Mouse (Mus musculus): ENCODE data around the gene Cnpy2. TPM values are rescaled to one million over a fixed set of nuclear protein-coding genes. Genes with fewer than 3 reads are reported as not detected.
A peak's percentile ranks its signal among the peaks of the same experiment; 100 is the strongest.

Gene Cnpy2
- polyA plus RNA-seq, 1 experiment from 2014 or later, result 308 TPM

DNA sequence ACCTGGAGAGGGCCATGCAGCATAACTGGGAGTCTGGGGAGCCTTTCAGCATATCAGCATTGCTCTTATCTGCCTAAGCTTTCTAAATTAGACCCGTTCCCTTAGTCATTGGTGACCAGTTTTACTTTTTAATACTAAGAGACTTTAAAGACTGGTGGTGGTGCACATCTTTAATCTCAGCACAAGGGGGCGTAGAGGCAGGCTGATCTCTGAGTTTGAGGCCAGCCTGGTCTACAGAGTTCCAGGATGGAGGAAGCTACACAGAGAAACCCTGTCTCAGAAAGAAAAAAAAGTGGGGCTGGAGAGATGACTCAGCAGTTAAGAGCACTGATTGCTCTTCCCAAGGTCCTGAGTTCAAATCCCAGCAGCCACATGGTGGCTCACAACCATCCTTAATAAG, 18.0 kb downstream of the Cnpy2 start:
- ATAC-seq (replicated peaks; ENCODE audit: low FRiP score, low TSS enrichment, low read depth) (no peak), DNase-seq (ENCODE audit: low spot score) (no peak)
- peaks cover 5% of the 10 kb centered on the region for H3K36me3 ChIP-seq (ENCODE audit: control insufficient read depth, insufficient read depth, low read length)
- peaks cover 26% of the 10 kb centered on the region for H3K4me1 ChIP-seq (replicated peaks; ENCODE audit: control insufficient read depth, insufficient read depth, low read length)
- no peak overlapping the region for H3K27ac ChIP-seq (ENCODE audit: low read depth)
- 88% methylated on average over 2 of the region's 2 CpGs for WGBS
- H3K9me3 ChIP-seq (ENCODE audit: control insufficient read depth, low read length), result no peaks in the 10 kb centered on the region
- H3K4me3 ChIP-seq (ENCODE audit: low read depth, low read length), result no peak overlapping the region
- H3K9ac ChIP-seq (ENCODE audit: low read length), result no peak overlapping the region
- no peak overlapping the region for H3K4me2 ChIP-seq (ENCODE audit: low read length)
- no peaks in the 10 kb centered on the region for H3K27me3 ChIP-seq (replicated peaks; ENCODE audit: control insufficient read depth, insufficient read depth, low read length)

- no peaks in the 10 kb centered on the region for H3K9me3 ChIP-seq (ENCODE audit: control insufficient read depth, low read length)
- H3K27ac ChIP-seq (ENCODE audit: low read depth), result no peak overlapping the region
- no peak overlapping the region for H3K9ac ChIP-seq (ENCODE audit: low read length)
- ATAC-seq (replicated peaks; ENCODE audit: low FRiP score, low TSS enrichment, low read depth) (no peak), DNase-seq (ENCODE audit: low spot score) (no peak)
- H3K4me1 ChIP-seq (replicated peaks; ENCODE audit: control insufficient read depth, insufficient read depth, low read length), result peaks cover 26% of the 10 kb centered on the region
- no peak overlapping the region for H3K4me3 ChIP-seq (ENCODE audit: low read depth, low read length)
- H3K36me3 ChIP-seq (ENCODE audit: control insufficient read depth, insufficient read depth, low read length), result peaks cover 5% of the 10 kb centered on the region
- 97% methylated on average over 1 of the region's 1 CpGs for WGBS
- no peak overlapping the region for H3K4me2 ChIP-seq (ENCODE audit: low read length)
- H3K27me3 ChIP-seq (replicated peaks; ENCODE audit: control insufficient read depth, insufficient read depth, low read length), result no peaks in the 10 kb centered on the region
Measured at GRCm38 (mm10) chr10:128343436-128343835, 21.2 kb downstream of the Cnpy2 start.

- no peak overlapping the region for H3K4me3 ChIP-seq (ENCODE audit: low read depth, low read length)
Measured at GRCm38 (mm10) chr10:128344568-128345275, 22.5 kb downstream of the Cnpy2 start.

DNA sequence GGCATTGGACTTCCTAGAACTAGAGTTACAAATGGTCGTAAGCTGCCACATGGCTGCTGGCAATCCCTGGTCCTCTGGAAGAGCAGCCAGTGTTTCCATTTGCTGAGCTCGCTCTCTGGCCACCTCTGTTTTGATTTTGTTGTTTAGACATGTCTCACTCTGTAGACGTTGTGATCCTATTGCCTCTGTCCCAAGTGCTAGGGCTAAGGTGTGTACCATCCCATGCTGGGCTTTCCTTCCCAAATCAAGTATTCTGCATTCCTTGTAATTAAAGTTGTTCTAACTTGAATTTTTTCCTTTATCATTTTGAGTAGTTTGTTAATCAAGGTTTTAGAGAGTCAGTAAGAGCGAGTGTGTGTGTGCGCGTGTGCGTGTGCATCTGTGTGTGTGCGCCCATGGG, 25.3 kb downstream of the Cnpy2 start:
- 85% methylated on average over 8 of the region's 8 CpGs for WGBS

More at GRCm38 (mm10) chr10:128344568-128345275, 22.5 kb downstream of the Cnpy2 start:
- ATAC-seq (replicated peaks; ENCODE audit: low FRiP score, low TSS enrichment, low read depth) (peak; percentile 62; the same call in 1 of the 2 replicates), DNase-seq (ENCODE audit: low spot score) (peak; percentile 79)
- Histone ChIP-seq H3K27ac (ENCODE audit: low read depth) (peak overlapping the region; percentile 57), H3K4me1 (replicated peaks; ENCODE audit: control insufficient read depth, insufficient read depth, low read length) (peaks cover 14% of the 10 kb centered on the region), H3K36me3 (ENCODE audit: control insufficient read depth, insufficient read depth, low read length) (peaks cover 10% of the 10 kb centered on the region), H3K4me2 (ENCODE audit: low read length) (peak overlapping the region; percentile 31), H3K9me3 (ENCODE audit: control insufficient read depth, low read length) (no peaks in the 10 kb centered on the region), H3K27me3 (replicated peaks; ENCODE audit: control insufficient read depth, insufficient read depth, low read length) (no peaks in the 10 kb centered on the region), H3K9ac (ENCODE audit: low read length) (no peak overlapping the region)
- 26% methylated on average over 7 of the region's 7 CpGs for WGBS

DNA sequence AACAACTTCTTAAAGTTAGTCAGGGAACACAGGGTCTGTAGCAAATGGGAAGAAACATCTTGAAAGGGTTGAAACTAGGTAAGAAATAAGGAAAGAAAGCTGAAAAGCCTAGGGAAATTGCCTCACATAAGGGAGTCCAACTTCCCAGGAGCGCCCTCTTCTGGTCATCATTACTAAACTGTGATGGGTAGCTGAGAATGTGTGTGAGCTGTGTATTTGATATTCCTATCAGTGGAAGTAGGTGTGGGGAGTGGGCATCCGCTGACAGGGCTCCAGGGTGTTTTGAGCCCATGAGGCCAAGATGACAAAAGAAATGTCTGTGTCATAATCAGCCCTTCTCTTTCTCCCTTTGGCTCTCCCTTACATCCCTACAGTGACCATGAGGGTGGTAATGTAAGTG, 36.5 kb downstream of the Cnpy2 start:
- no peak for DNase-seq (ENCODE audit: low spot score)

More for the DNA sequence above, 25.3 kb downstream of the Cnpy2 start:
- DNase-seq (ENCODE audit: low spot score), result no peak
- H3K36me3 ChIP-seq (ENCODE audit: control insufficient read depth, insufficient read depth, low read length), result peaks cover 34% of the 10 kb centered on the region
- H3K9me3 ChIP-seq (ENCODE audit: control insufficient read depth, low read length), result no peaks in the 10 kb centered on the region
- no peaks in the 10 kb centered on the region for H3K27me3 ChIP-seq (replicated peaks; ENCODE audit: control insufficient read depth, insufficient read depth, low read length)
- peaks cover 14% of the 10 kb centered on the region for H3K4me1 ChIP-seq (replicated peaks; ENCODE audit: control insufficient read depth, insufficient read depth, low read length)
- H3K9ac ChIP-seq (ENCODE audit: low read length), result no peak overlapping the region
- H3K27ac ChIP-seq (ENCODE audit: low read depth), result no peak overlapping the region
- H3K4me2 ChIP-seq (ENCODE audit: low read length), result no peak overlapping the region
- ATAC-seq (replicated peaks; ENCODE audit: low FRiP score, low TSS enrichment, low read depth), result no peak
- no peak overlapping the region for H3K4me3 ChIP-seq (ENCODE audit: low read depth, low read length)

DNA sequence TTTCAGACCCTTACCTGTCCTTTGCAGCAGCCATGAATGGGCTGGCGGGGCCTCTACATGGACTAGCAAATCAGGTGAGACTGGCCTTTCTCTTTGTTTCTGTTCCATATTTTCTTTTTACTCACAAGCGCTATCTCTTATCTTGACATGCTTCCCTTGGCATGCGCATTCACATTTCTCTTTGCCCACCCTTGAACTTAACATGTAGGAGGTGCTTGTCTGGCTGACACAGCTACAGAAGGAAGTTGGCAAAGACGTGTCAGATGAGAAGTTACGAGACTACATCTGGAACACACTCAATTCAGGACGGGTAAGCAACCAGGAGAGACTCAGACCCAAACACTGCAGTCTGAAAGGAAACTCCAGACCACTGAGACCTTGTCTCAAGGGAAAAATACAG, 37.0 kb downstream of the Cnpy2 start:
- DNase-seq (ENCODE audit: low spot score), result no peak

More for the DNA sequence above, 36.5 kb downstream of the Cnpy2 start:
- ATAC-seq (replicated peaks; ENCODE audit: low FRiP score, low TSS enrichment, low read depth), result no peak
- Histone ChIP-seq H3K27ac (ENCODE audit: low read depth) (no peak overlapping the region), H3K9me3 (ENCODE audit: control insufficient read depth, low read length) (no peaks in the 10 kb centered on the region), H3K27me3 (replicated peaks; ENCODE audit: control insufficient read depth, insufficient read depth, low read length) (no peaks in the 10 kb centered on the region), H3K36me3 (ENCODE audit: control insufficient read depth, insufficient read depth, low read length) (peaks cover 76% of the 10 kb centered on the region), H3K9ac (ENCODE audit: low read length) (no peak overlapping the region), H3K4me1 (replicated peaks; ENCODE audit: control insufficient read depth, insufficient read depth, low read length) (no peaks in the 10 kb centered on the region), H3K4me3 (ENCODE audit: low read depth, low read length) (no peak overlapping the region), H3K4me2 (ENCODE audit: low read length) (no peak overlapping the region)
- WGBS, result 56% methylated on average over 2 of the region's 2 CpGs

GRCm38 (mm10) chr10:128361836-128362235, 39.6 kb downstream of the Cnpy2 start:
- H3K27ac ChIP-seq (ENCODE audit: low read depth), result no peak overlapping the region
- no peak for DNase-seq (ENCODE audit: low spot score)
- no peak for ATAC-seq (replicated peaks; ENCODE audit: low FRiP score, low TSS enrichment, low read depth)
- H3K27me3 ChIP-seq (replicated peaks; ENCODE audit: control insufficient read depth, insufficient read depth, low read length), result no peaks in the 10 kb centered on the region
- peaks cover 74% of the 10 kb centered on the region for H3K36me3 ChIP-seq (ENCODE audit: control insufficient read depth, insufficient read depth, low read length)
- H3K9me3 ChIP-seq (ENCODE audit: control insufficient read depth, low read length), result no peaks in the 10 kb centered on the region
- no peaks in the 10 kb centered on the region for H3K4me1 ChIP-seq (replicated peaks; ENCODE audit: control insufficient read depth, insufficient read depth, low read length)
- H3K9ac ChIP-seq (ENCODE audit: low read length), result no peak overlapping the region
- no peak overlapping the region for H3K4me3 ChIP-seq (ENCODE audit: low read depth, low read length)
- no peak overlapping the region for H3K4me2 ChIP-seq (ENCODE audit: low read length)
- 88% methylated on average over 6 of the region's 6 CpGs for WGBS

More for the DNA sequence above, 37.0 kb downstream of the Cnpy2 start:
- Histone ChIP-seq H3K4me1 (replicated peaks; ENCODE audit: control insufficient read depth, insufficient read depth, low read length) (no peaks in the 10 kb centered on the region), H3K36me3 (ENCODE audit: control insufficient read depth, insufficient read depth, low read length) (peaks cover 76% of the 10 kb centered on the region), H3K27me3 (replicated peaks; ENCODE audit: control insufficient read depth, insufficient read depth, low read length) (no peaks in the 10 kb centered on the region), H3K27ac (ENCODE audit: low read depth) (no peak overlapping the region), H3K4me3 (ENCODE audit: low read depth, low read length) (no peak overlapping the region), H3K9ac (ENCODE audit: low read length) (no peak overlapping the region), H3K4me2 (ENCODE audit: low read length) (no peak overlapping the region), H3K9me3 (ENCODE audit: control insufficient read depth, low read length) (no peaks in the 10 kb centered on the region)
- 93% methylated on average over 6 of the region's 6 CpGs for WGBS
- no peak for ATAC-seq (replicated peaks; ENCODE audit: low FRiP score, low TSS enrichment, low read depth)

GRCm38 (mm10) chr10:128362568-128362967, 40.3 kb downstream of the Cnpy2 start:
- WGBS, result 50% methylated on average over 3 of the region's 3 CpGs
- H3K36me3 ChIP-seq (ENCODE audit: control insufficient read depth, insufficient read depth, low read length), result peaks cover 74% of the 10 kb centered on the region

DNA sequence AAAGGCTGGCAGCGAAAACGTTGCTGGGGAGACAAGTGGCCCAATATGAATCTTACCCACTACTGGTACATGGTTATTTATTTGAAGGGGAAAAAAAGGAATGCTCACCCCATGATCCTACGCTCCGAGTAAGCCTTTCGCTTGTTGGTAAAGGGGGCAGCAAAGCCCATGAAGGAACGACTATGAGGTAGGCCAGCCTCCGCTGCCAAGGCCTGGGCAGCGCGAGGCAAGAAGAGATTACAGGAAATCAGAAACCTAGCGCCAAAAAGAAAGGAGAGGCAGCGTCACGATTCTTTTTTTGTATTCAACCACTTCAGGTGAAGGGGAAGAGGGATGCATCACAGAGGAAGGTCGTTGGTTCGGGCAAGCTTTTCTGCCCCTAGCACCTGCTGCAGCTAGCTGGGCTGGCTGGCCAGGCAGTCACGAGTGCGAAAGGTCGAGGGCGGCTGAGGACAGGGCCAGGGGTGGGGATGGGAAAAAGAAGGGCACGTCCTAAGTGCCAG, 45.7 kb downstream of the Cnpy2 start:
- Histone ChIP-seq H3K27ac (ENCODE audit: low read depth) (peak overlapping the region; percentile 93), H3K4me3 (ENCODE audit: low read depth, low read length) (peak overlapping the region; percentile 74), H3K9me3 (ENCODE audit: control insufficient read depth, low read length) (no peaks in the 10 kb centered on the region), H3K4me2 (ENCODE audit: low read length) (peak overlapping the region; percentile 91), H3K9ac (ENCODE audit: low read length) (peak overlapping the region; percentile 67), H3K4me1 (replicated peaks; ENCODE audit: control insufficient read depth, insufficient read depth, low read length) (peaks cover 10% of the 10 kb centered on the region), H3K27me3 (replicated peaks; ENCODE audit: control insufficient read depth, insufficient read depth, low read length) (no peaks in the 10 kb centered on the region), H3K36me3 (ENCODE audit: control insufficient read depth, insufficient read depth, low read length) (peaks cover 22% of the 10 kb centered on the region)
- WGBS, result 14% methylated on average over 19 of the region's 19 CpGs
- no peak; the same call in 1 of the 2 replicates for ATAC-seq (replicated peaks; ENCODE audit: low FRiP score, low TSS enrichment, low read depth)
- DNase-seq (ENCODE audit: low spot score), result peak; percentile 64

More at GRCm38 (mm10) chr10:128362568-128362967, 40.3 kb downstream of the Cnpy2 start:
- no peak overlapping the region for H3K4me3 ChIP-seq (ENCODE audit: low read depth, low read length)
- no peak for DNase-seq (ENCODE audit: low spot score)
- no peak for ATAC-seq (replicated peaks; ENCODE audit: low FRiP score, low TSS enrichment, low read depth)
- H3K9me3 ChIP-seq (ENCODE audit: control insufficient read depth, low read length), result no peaks in the 10 kb centered on the region
- no peaks in the 10 kb centered on the region for H3K27me3 ChIP-seq (replicated peaks; ENCODE audit: control insufficient read depth, insufficient read depth, low read length)
- H3K4me2 ChIP-seq (ENCODE audit: low read length), result no peak overlapping the region
- peaks cover 3% of the 10 kb centered on the region; the same call in 1 of the 2 replicates for H3K4me1 ChIP-seq (replicated peaks; ENCODE audit: control insufficient read depth, insufficient read depth, low read length)
- no peak overlapping the region for H3K9ac ChIP-seq (ENCODE audit: low read length)
- no peak overlapping the region for H3K27ac ChIP-seq (ENCODE audit: low read depth)

All from intestine, embryonic 14.5 days (tissue).